Mouse (Mus musculus) cortical plate, adult 2 months (tissue): ENCODE results near the gene Pkd2l1.

Experiments used
- CTCF ChIP-seq: fragments of 200-500 bp; IDR thresholded peaks from 2 replicates; pipeline ENCODE4 v1.5.1; 2011; ENCODE audit warnings: mild to moderate bottlenecking, control low read depth, low read length; ENCODE audit not compliant: insufficient read depth; ENCODE audit errors: extremely low read depth
- POLR2A ChIP-seq: fragments of 200-500 bp; IDR thresholded peaks from 2 replicates; pipeline ENCODE4 v1.6.1; 2011; ENCODE audit warnings: mild to moderate bottlenecking, low read length, control low read depth; ENCODE audit not compliant: insufficient read depth; ENCODE audit errors: extremely low read depth

DNA sequence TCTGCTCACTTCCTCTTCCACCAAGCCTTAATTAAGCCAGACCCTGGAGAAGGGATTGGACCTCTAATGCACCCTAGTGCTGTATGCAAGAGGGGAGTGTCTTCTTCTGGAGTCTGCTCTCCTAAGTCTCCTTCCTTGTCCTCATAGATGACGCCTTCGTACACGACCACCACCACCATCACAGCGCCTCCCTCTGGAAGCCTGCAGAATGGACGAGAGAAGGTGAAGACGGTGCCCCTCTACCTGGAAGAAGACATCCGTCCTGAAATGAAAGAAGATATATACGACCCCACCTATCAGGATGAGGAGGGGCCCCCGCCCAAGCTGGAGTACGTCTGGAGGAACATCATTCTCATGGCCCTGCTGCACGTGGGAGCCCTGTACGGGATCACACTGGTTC is 23.0 kb upstream of the Pkd2l1 start:
- no peak for TF ChIP-seq POLR2A
- no peak for TF ChIP-seq CTCF
